Mouse (Mus musculus) MEL (cell line): ENCODE results near the gene Slc37a4. TPM values are rescaled to one million over a fixed set of nuclear protein-coding genes. Genes with fewer than 3 reads are reported as not detected.

ENCODE experiments used
- DNase-seq: peaks from one replicate; pipeline ENCODE4 v3.0.0; 2011; ENCODE audit warnings: low read depth, low spot score
- H3K27ac ChIP-seq: 2 replicates; pipeline ENCODE4 v1.5.1; 2012; ENCODE audit warnings: low read depth, mild to moderate bottlenecking, control low read depth, low read length, moderate library complexity; ENCODE audit not compliant: control insufficient read depth
- H3K27me3 ChIP-seq, 2 experiments: fragments of 150-350 bp in 1 of 2; sonication (generic) in 1 of 2; 2 replicates each; pipeline ENCODE4 v1.6.1; 2012; ENCODE audit warnings: low read length in 2 of 2, mild to moderate bottlenecking in 2 of 2, improper control_type of control experiment in 1 of 2, moderate library complexity in 1 of 2; ENCODE audit not compliant: insufficient read depth in 2 of 2, control insufficient read depth in 1 of 2
- H3K36me3 ChIP-seq, 2 experiments: 2 replicates each; pipeline ENCODE4 v1.6.1; 2012 to 2014; ENCODE audit warnings: low read length in 2 of 2, improper control_type of control experiment in 1 of 2, inconsistent platforms in 1 of 2, mild to moderate bottlenecking in 1 of 2; ENCODE audit not compliant: insufficient read depth in 2 of 2, control insufficient read depth in 1 of 2
- H3K4me1 ChIP-seq, 2 experiments: fragments of 150-350 bp in 1 of 2; sonication (generic) in 1 of 2; 2 replicates each; pipeline ENCODE4 v1.6.1; 2012; ENCODE audit warnings: low read length in 2 of 2, improper control_type of control experiment in 1 of 2, mild to moderate bottlenecking in 1 of 2; ENCODE audit not compliant: insufficient read depth in 2 of 2, control insufficient read depth in 1 of 2
- H3K4me3 ChIP-seq, 2 experiments: fragments of 150-350 bp in 1 of 2; sonication (generic) in 1 of 2; 2 replicates each; pipeline ENCODE4 v1.5.1; 2012; ENCODE audit warnings: low read depth in 2 of 2, low read length in 2 of 2, mild to moderate bottlenecking in 2 of 2, moderate library complexity in 2 of 2, control low read depth in 1 of 2, improper control_type of control experiment in 1 of 2; ENCODE audit not compliant: control insufficient read depth in 1 of 2, insufficient read depth in 1 of 2
- H3K79me2 ChIP-seq: 2 replicates; pipeline ENCODE4 v1.6.1; 2012; ENCODE audit warnings: mild to moderate bottlenecking, low read length, moderate library complexity; ENCODE audit not compliant: control insufficient read depth, poor library complexity, insufficient read depth
- H3K9ac ChIP-seq: 2 replicates; pipeline ENCODE4 v1.6.1; 2012; ENCODE audit warnings: low read depth, mild to moderate bottlenecking, control low read depth, low read length, moderate library complexity; ENCODE audit not compliant: control insufficient read depth, poor library complexity, severe bottlenecking
- H3K9me3 ChIP-seq: fragments of 150-350 bp; sonication (generic); replicated peaks from 2 replicates; pipeline ENCODE4 v1.6.1; 2012; ENCODE audit warnings: mild to moderate bottlenecking, low read length, improper control_type of control experiment, moderate library complexity; ENCODE audit not compliant: insufficient read depth
- BHLHE40 ChIP-seq: IDR thresholded peaks from 2 replicates; pipeline ENCODE4 v1.6.1; 2012; ENCODE audit warnings: low read depth, mild to moderate bottlenecking, inconsistent platforms, low read length, improper control_type of control experiment, borderline replicate concordance
- CHD1 ChIP-seq: IDR thresholded peaks from 2 replicates; pipeline ENCODE4 v1.6.1; 2012; ENCODE audit warnings: low read depth, mild to moderate bottlenecking, inconsistent platforms, low read length, improper control_type of control experiment
- CTCF ChIP-seq, 3 experiments: IDR thresholded peaks in 2 of 3; conservative IDR thresholded peaks in 1 of 3; 2 replicates each; pipeline ENCODE4 v1.5.1; 2011 to 2012; ENCODE audit warnings: low read length in 3 of 3, low read depth in 2 of 3, mild to moderate bottlenecking in 2 of 3, improper control_type of control experiment in 1 of 3, inconsistent platforms in 1 of 3, mixed read lengths in 1 of 3, moderate library complexity in 1 of 3; ENCODE audit not compliant: control insufficient read depth in 1 of 3, insufficient read depth in 1 of 3, poor library complexity in 1 of 3, severe bottlenecking in 1 of 3
- E2F4 ChIP-seq: IDR thresholded peaks from 2 replicates; pipeline ENCODE4 v1.6.1; 2011; ENCODE audit warnings: low read depth, low read length, improper control_type of control experiment, borderline replicate concordance
- EP300 ChIP-seq, 2 experiments: IDR thresholded peaks; 2 replicates each; pipeline ENCODE4 v1.6.1; 2011; ENCODE audit warnings: improper control_type of control experiment in 2 of 2, low read length in 2 of 2, low read depth in 1 of 2, mild to moderate bottlenecking in 1 of 2
- ETS1 ChIP-seq: IDR thresholded peaks from 2 replicates; pipeline ENCODE4 v1.6.1; 2012; ENCODE audit warnings: low read depth, mild to moderate bottlenecking, inconsistent platforms, low read length, improper control_type of control experiment, moderate library complexity
- GATA1 ChIP-seq: IDR thresholded peaks from 2 replicates; pipeline ENCODE4 v1.6.1; 2011; ENCODE audit warnings: low read depth, low read length, improper control_type of control experiment
- KAT2A ChIP-seq: conservative IDR thresholded peaks from 2 replicates; pipeline ENCODE4 v1.6.1; 2012; ENCODE audit warnings: low read depth, low read length, improper control_type of control experiment, inconsistent platforms
- MEF2A ChIP-seq: IDR thresholded peaks from 2 replicates; pipeline ENCODE4 v1.6.1; 2014; ENCODE audit warnings: low read depth, mild to moderate bottlenecking, inconsistent platforms, low read length, improper control_type of control experiment; ENCODE audit not compliant: poor library complexity, insufficient replicate concordance, severe bottlenecking; ENCODE audit errors: extremely low read depth
- MYC ChIP-seq: IDR thresholded peaks from 2 replicates; pipeline ENCODE4 v1.6.1; 2011; ENCODE audit warnings: low read depth, mild to moderate bottlenecking, low read length, improper control_type of control experiment, moderate library complexity
- NRF1 ChIP-seq: IDR thresholded peaks from 2 replicates; pipeline ENCODE4 v1.6.1; 2014; ENCODE audit warnings: low read depth, mild to moderate bottlenecking, inconsistent platforms, low read length, improper control_type of control experiment, moderate library complexity; ENCODE audit not compliant: poor library complexity, insufficient read depth, severe bottlenecking
- POLR2A ChIP-seq, 2 experiments: IDR thresholded peaks; 2 replicates each; pipeline ENCODE4 v1.6.1; 2011 to 2012; ENCODE audit warnings: low read length in 2 of 2, mild to moderate bottlenecking in 2 of 2, control low read depth in 1 of 2, improper control_type of control experiment in 1 of 2, low read depth in 1 of 2, moderate library complexity in 1 of 2; ENCODE audit not compliant: control insufficient read depth in 1 of 2, insufficient read depth in 1 of 2, poor library complexity in 1 of 2
- POLR2AphosphoS2 ChIP-seq: IDR thresholded peaks from 2 replicates; pipeline ENCODE4 v1.6.1; 2011; ENCODE audit warnings: low read length, improper control_type of control experiment
- POLR2AphosphoS5 ChIP-seq: IDR thresholded peaks from 2 replicates; pipeline ENCODE4 v1.6.1; 2012; ENCODE audit warnings: low read depth, borderline replicate concordance, mild to moderate bottlenecking, inconsistent platforms, low read length, moderate library complexity, mixed read lengths
- RCOR1 ChIP-seq: IDR thresholded peaks from 2 replicates; pipeline ENCODE4 v1.6.1; 2012; ENCODE audit warnings: low read depth, mild to moderate bottlenecking, inconsistent platforms, low read length, improper control_type of control experiment
- SIN3A ChIP-seq: IDR thresholded peaks from 2 replicates; pipeline ENCODE4 v1.6.1; 2012; ENCODE audit warnings: low read length, improper control_type of control experiment, inconsistent platforms
- SMC3 ChIP-seq: IDR thresholded peaks from 2 replicates; pipeline ENCODE4 v1.6.1; 2011; ENCODE audit warnings: low read depth, low read length, improper control_type of control experiment
- TAL1 ChIP-seq: IDR thresholded peaks from 2 replicates; pipeline ENCODE4 v1.6.1; 2012; ENCODE audit warnings: mild to moderate bottlenecking, inconsistent platforms, low read length, moderate library complexity, mixed read lengths
- TCF12 ChIP-seq: IDR thresholded peaks from 2 replicates; pipeline ENCODE4 v1.6.1; 2014; ENCODE audit warnings: low read depth, mild to moderate bottlenecking, inconsistent platforms, low read length, improper control_type of control experiment, moderate library complexity
- ZKSCAN1 ChIP-seq: IDR thresholded peaks from 2 replicates; pipeline ENCODE4 v1.6.1; 2012; ENCODE audit warnings: low read depth, mild to moderate bottlenecking, inconsistent platforms, low read length, improper control_type of control experiment, moderate library complexity
- ZMIZ1 ChIP-seq: IDR thresholded peaks from 2 replicates; pipeline ENCODE4 v1.6.1; 2012; ENCODE audit warnings: low read depth, mild to moderate bottlenecking, inconsistent platforms, low read length, improper control_type of control experiment, moderate library complexity
- polyA plus RNA-seq, 2 experiments: library from polyadenylated mRNA; stranded (reverse) in 1 of 2; unstranded in 1 of 2; fragments of >175 nt in 1 of 2; fragments of >200 nt in 1 of 2; gene quantifications; 2 replicates each; pipeline versions ENCODE4 v1.2.1 to v1.2.4; 2012; ENCODE audit warnings: low replicate concordance in 2 of 2, low read depth in 1 of 2; ENCODE audit not compliant: insufficient read length in 2 of 2, insufficient read depth in 1 of 2, missing spikeins in 1 of 2
- total RNA-seq: library from RNA; depleted of rRNA; stranded (reverse); fragments of 300-350 nt; gene quantifications from 2 replicates; pipeline ENCODE4 v1.2.3, GENCODE M21; 2012

Gene Slc37a4
- total and polyA plus RNA-seq, 3 experiments: 29.0 to 35.3 TPM; not detected in 1

DNA sequence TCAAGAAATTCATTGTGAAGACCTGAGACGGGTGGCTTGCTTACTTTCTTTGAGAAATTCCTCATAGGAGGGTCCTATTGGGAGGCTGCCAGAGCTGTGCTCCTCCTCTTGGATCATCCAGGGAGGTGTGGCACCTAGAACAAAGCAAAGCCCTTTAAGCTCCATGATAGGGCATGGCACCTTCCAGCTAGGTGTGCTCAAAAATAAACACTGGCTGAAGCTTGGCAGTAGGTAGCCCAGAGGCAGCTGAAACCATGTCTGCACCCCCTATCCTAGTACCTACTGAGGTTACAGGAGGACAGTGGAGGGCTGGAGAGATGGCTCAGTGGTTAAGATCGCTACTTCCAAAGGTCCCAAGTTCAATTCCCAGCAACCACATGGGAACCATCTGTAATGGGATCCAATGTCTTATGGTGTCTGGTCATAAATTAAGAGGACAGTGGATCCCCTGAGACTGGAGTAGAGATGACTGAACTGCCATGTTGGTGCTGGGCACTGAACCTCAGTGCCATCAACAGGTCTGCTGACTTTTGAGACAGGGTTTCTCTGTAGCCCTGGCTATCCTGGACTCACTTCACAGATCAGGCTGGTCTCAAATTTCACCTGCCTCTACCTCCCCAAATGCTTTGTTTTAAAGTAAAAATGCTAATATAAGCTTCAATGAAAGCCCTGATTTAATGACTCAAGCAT lies 14.1 kb downstream of the Slc37a4 start:
- peak overlapping the region; percentile 8 for H3K27ac ChIP-seq
- no peaks in the 10 kb centered on the region for H3K9me3 ChIP-seq
- peaks cover 6 to 41% of the 10 kb centered on the region in 2 experiments; a peak in 3 of 4 replicates for H3K36me3 ChIP-seq
- peaks cover 26% of the 10 kb centered on the region for H3K79me2 ChIP-seq
- H3K9ac ChIP-seq: no peak overlapping the region; the same call in 1 of the 2 replicates
- peaks cover 0 to 35% of the 10 kb centered on the region in 2 experiments; a peak in 2 of 4 replicates for H3K4me1 ChIP-seq
- TF ChIP-seq POLR2A (IDR thresholded peaks at IDR 0.05; ENCODE audit: control insufficient read depth in 1 of 2, insufficient read depth in 1 of 2, low read depth in 1 of 2, low read length in 2 of 2, poor library complexity in 1 of 2) (peak in 1 of 2 experiments; percentile 66; a peak in 2 of 4 replicates), SIN3A (no peak), POLR2AphosphoS5 (peak; percentile 60; the same call in 1 of the 2 replicates), BHLHE40 (no peak), POLR2AphosphoS2 (peak; percentile 57; the same call in 1 of the 2 replicates), ZMIZ1 (peak; percentile 40), ZKSCAN1 (no peak)
- H3K27me3 ChIP-seq: no peaks in the 10 kb centered on the region
- peak; percentile 51 for DNase-seq
- H3K4me3 ChIP-seq: no peak overlapping the region

DNA sequence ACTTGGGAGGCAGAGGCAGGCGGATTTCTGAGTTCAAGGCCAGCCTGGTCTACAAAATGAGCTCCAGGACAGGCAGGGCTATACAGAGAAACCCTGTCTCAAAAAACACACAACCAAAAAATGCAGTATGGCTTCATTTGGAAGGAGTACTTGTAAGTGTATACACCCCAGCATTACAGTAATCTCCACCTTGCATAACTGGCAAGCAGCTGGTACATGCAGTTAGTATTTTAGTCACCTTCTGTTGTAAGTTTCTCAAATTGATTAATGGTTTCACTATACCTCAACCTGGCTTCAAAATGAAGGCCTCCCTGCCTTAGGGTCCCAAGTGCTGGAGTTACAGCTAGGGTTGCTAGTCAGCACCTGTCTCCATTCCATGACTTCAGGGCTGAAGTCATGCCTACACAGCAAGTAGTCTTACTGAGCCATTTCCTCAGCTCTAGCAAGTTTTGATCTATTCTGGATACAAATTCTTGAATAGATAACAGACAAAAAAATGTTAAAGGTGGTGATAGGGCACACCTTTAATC lies 15.0 kb downstream of the Slc37a4 start:
- H3K4me1 ChIP-seq: peaks cover 0 to 35% of the 10 kb centered on the region in 2 experiments; a peak in 2 of 4 replicates
- DNase-seq: peak; percentile 60
- TF ChIP-seq ZMIZ1: peak; percentile 73
- TF ChIP-seq CHD1: 0 out of 2 replicates have a peak, but pooled peaks have one; percentile 50
- TF ChIP-seq POLR2AphosphoS2: peak; percentile 66
- no peak for TF ChIP-seq CTCF (IDR thresholded peaks at IDR 0.05 in 2 of 3, conservative IDR thresholded peaks at IDR 0.05 in 1 of 3; ENCODE audit: control insufficient read depth in 1 of 3, insufficient read depth in 1 of 3, low read depth in 2 of 3, low read length in 3 of 3, poor library complexity in 1 of 3, severe bottlenecking in 1 of 3)
- no peak for TF ChIP-seq E2F4
- TF ChIP-seq MYC: no peak
- TF ChIP-seq SIN3A: no peak; the same call in 1 of the 2 replicates
- TF ChIP-seq SMC3: no peak
- H3K36me3 ChIP-seq: peaks cover 6 to 44% of the 10 kb centered on the region in 2 experiments; a peak in 3 of 4 replicates
- no peaks in the 10 kb centered on the region for H3K9me3 ChIP-seq
- H3K4me3 ChIP-seq: no peak overlapping the region
- no peak overlapping the region for H3K9ac ChIP-seq
- H3K27ac ChIP-seq: peak overlapping the region; percentile 72
- H3K79me2 ChIP-seq: peaks cover 24% of the 10 kb centered on the region
- H3K27me3 ChIP-seq: no peaks in the 10 kb centered on the region

DNA sequence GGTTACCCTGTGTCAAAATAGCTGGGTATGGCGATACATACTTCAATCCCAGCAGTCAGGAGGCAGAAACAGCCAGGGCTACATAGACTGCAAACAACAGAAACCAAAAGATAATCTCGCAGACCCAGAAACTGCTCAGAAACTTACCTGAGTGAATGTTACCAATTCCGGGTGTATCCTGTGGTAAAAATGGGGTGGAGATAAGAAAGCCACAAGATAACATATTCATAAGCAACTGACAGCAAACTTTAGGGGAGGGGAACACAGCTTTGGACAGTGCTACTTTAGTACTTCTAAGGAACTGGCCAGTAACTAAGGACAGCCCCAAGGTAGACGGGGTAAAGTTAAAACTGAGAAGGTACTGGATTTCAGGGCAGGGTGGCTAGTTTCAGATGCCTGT lies 15.7 kb downstream of the Slc37a4 start:
- Histone ChIP-seq H3K79me2 (peaks cover 24% of the 10 kb centered on the region), H3K27me3 (no peaks in the 10 kb centered on the region), H3K27ac (peak overlapping the region; percentile 72), H3K4me3 (no peak overlapping the region), H3K36me3 (peaks cover 6 to 44% of the 10 kb centered on the region in 2 experiments; a peak in 3 of 4 replicates), H3K4me1 (peaks cover 0 to 35% of the 10 kb centered on the region in 2 experiments; a peak in 2 of 4 replicates), H3K9ac (no peak overlapping the region), H3K9me3 (no peaks in the 10 kb centered on the region)
- TF ChIP-seq KAT2A: no peak
- TF ChIP-seq POLR2AphosphoS2: peak; percentile 88
- peak; percentile 70 for TF ChIP-seq SIN3A
- peak; percentile 93 for TF ChIP-seq GATA1
- TF ChIP-seq TAL1: peak; percentile 37
- TF ChIP-seq MEF2A: no peak
- TF ChIP-seq EP300 (IDR thresholded peaks at IDR 0.05; ENCODE audit: low read depth in 1 of 2, low read length in 2 of 2): peak; percentile 78 to 89
- TF ChIP-seq TCF12: peak; percentile 89
- peak in 1 of 2 experiments; percentile 43; a peak in 1 of 4 replicates for TF ChIP-seq POLR2A (IDR thresholded peaks at IDR 0.05; ENCODE audit: control insufficient read depth in 1 of 2, insufficient read depth in 1 of 2, low read depth in 1 of 2, low read length in 2 of 2, poor library complexity in 1 of 2)
- no peak for TF ChIP-seq NRF1
- TF ChIP-seq RCOR1: peak; percentile 78
- TF ChIP-seq ETS1: peak; percentile 75
- peak; percentile 81 for DNase-seq
